Mouse (Mus musculus) thymus, adult 2 months (tissue): Measurements from ENCODE around the gene Calcrl. TPM values are rescaled to one million over a fixed set of nuclear protein-coding genes. Genes with fewer than 3 reads are reported as not detected.

ENCODE experiments used
- DNase-seq: peaks from one replicate; pipeline ENCODE4 v3.0.0; 2021
- H3K27ac ChIP-seq: fragments of 200-500 bp; 2 replicates; pipeline ENCODE4 v1.5.1; 2012; ENCODE audit warnings: low read length, control low read depth; ENCODE audit not compliant: control insufficient read depth, insufficient read depth
- H3K27me3 ChIP-seq: fragments of 200-500 bp; 2 replicates; pipeline ENCODE4 v1.6.1; 2012; ENCODE audit warnings: mild to moderate bottlenecking, low read length, moderate library complexity, mixed read lengths; ENCODE audit not compliant: control insufficient read depth, insufficient read depth
- H3K36me3 ChIP-seq: fragments of 200-500 bp; 2 replicates; pipeline ENCODE4 v1.6.1; 2012; ENCODE audit warnings: mild to moderate bottlenecking, low read length, moderate library complexity; ENCODE audit not compliant: control insufficient read depth, insufficient read depth
- H3K4me1 ChIP-seq: fragments of 200-500 bp; replicated peaks from 2 replicates; pipeline ENCODE4 v1.6.1; 2012; ENCODE audit warnings: low read length; ENCODE audit not compliant: control insufficient read depth, insufficient read depth
- H3K4me3 ChIP-seq: fragments of 200-500 bp; 2 replicates; pipeline ENCODE4 v1.5.1; 2012; ENCODE audit warnings: mild to moderate bottlenecking, low read length, control low read depth, moderate library complexity; ENCODE audit not compliant: control insufficient read depth, insufficient read depth
- CTCF ChIP-seq: fragments of 200-500 bp; IDR thresholded peaks from 2 replicates; pipeline ENCODE4 v1.5.1; 2012; ENCODE audit warnings: mild to moderate bottlenecking, control low read depth, low read length, moderate library complexity, borderline replicate concordance; ENCODE audit not compliant: control insufficient read depth, poor library complexity, insufficient read depth; ENCODE audit errors: extremely low read depth
- POLR2A ChIP-seq: fragments of 200-500 bp; IDR thresholded peaks from 2 replicates; pipeline ENCODE4 v1.6.1; 2012; ENCODE audit warnings: mild to moderate bottlenecking, low read length, control low read depth, moderate library complexity; ENCODE audit not compliant: control insufficient read depth, poor library complexity, insufficient read depth; ENCODE audit errors: extremely low read depth
- WGBS: fragments of 180-500 bp; shearing (Covaris S2); methylation state at CpG from one replicate; pipeline ENCODE4 v1.1.7; 2018; 5-methylcytosine and 5-hydroxymethylcytosine counted together
- polyA plus RNA-seq: library from polyadenylated mRNA; depleted of rRNA; stranded (reverse); fragments of >200 nt; gene quantifications from 2 replicates; pipeline ENCODE4 v1.2.3, GENCODE M21; 2012

Calcrl gene
- polyA plus RNA-seq, 1 experiment = 8.7 TPM

GRCm38 (mm10) chr2:84459651-84460177 is 34.5 kb upstream of the Calcrl start:
- WGBS = 24% methylated on average over 11 of the region's 11 CpGs
- Histone ChIP-seq H3K36me3 (no peaks in the 10 kb centered on the region), H3K4me1 (no peaks in the 10 kb centered on the region), H3K27ac (no peak overlapping the region), H3K4me3 (no peak overlapping the region), H3K27me3 (no peaks in the 10 kb centered on the region)
- no peak for DNase-seq
- TF ChIP-seq POLR2A = no peak
- TF ChIP-seq CTCF = no peak

GRCm38 (mm10) chr2:84457221-84457620 is 32.0 kb upstream of the Calcrl start:
- H3K36me3 ChIP-seq = no peaks in the 10 kb centered on the region
- H3K4me3 ChIP-seq = no peak overlapping the region
- TF ChIP-seq CTCF (no peak), POLR2A (no peak)
- H3K4me1 ChIP-seq = no peaks in the 10 kb centered on the region
- 95% methylated on average over 6 of the region's 6 CpGs for WGBS
- no peaks in the 10 kb centered on the region for H3K27me3 ChIP-seq
- no peak overlapping the region for H3K27ac ChIP-seq
- DNase-seq = no peak

DNA sequence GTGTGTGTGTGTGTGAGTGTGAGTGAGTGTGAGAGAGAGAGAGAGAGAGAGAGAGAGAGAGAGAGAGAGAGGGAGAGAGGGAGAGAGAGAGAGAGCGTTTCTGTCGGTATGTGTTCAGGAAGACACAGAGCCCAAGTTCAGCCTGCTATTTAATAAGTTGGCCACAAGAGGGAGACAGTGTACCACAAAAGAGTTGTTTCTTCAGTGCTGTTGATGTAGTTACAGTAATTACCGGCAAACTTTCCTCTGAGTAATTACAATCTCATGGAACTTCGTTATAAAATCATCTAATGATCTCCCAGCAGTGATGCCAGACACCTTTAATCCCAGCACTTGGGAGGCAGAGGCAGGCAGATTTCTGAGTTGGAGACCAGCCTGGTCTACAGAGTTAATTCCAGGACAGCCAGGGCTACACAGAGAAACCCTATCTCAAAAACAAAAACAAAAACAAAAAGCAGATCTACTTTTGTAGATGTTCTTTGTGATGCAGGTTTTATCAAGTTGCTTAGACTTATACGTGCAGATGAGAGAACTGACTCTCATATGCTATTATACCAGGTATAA is 30.1 kb upstream of the Calcrl start:
- Histone ChIP-seq H3K27me3 (no peaks in the 10 kb centered on the region), H3K4me1 (no peaks in the 10 kb centered on the region), H3K27ac (no peak overlapping the region), H3K4me3 (no peak overlapping the region), H3K36me3 (no peaks in the 10 kb centered on the region)
- DNase-seq = peak; percentile 54
- WGBS = 10% methylated on average over 5 of the region's 5 CpGs
- TF ChIP-seq CTCF (no peak), POLR2A (no peak)

GRCm38 (mm10) chr2:84454551-84455235 is 29.5 kb upstream of the Calcrl start:
- H3K36me3 ChIP-seq = no peaks in the 10 kb centered on the region
- no peak for TF ChIP-seq POLR2A
- no peak for TF ChIP-seq CTCF
- no peak for DNase-seq
- H3K27ac ChIP-seq = no peak overlapping the region
- no peaks in the 10 kb centered on the region for H3K27me3 ChIP-seq
- H3K4me1 ChIP-seq = no peaks in the 10 kb centered on the region
- WGBS = 76% methylated on average over 10 of the region's 10 CpGs
- no peak overlapping the region for H3K4me3 ChIP-seq

DNA sequence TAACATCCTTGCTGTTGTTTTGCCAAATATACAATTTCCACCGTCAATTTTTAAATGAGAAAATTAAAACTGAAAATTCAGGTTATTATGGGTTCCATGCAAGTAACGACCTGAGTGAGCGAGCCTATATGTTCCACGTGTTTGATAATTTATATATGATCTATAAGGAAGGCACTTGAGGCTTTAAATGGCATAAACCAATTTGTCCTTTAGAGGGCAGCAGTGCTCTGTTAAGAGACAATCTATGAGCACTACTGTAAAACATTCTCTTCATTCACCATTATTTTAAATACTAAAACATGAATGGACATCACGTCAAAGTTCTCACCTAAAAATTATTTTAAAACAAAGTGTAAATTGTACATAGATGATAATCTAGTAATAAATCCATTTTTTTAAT is 28.8 kb upstream of the Calcrl start:
- no peak overlapping the region for H3K4me3 ChIP-seq
- no peaks in the 10 kb centered on the region for H3K36me3 ChIP-seq
- 24% methylated on average over 5 of the region's 5 CpGs for WGBS
- no peaks in the 10 kb centered on the region for H3K27me3 ChIP-seq
- no peak for TF ChIP-seq POLR2A
- no peak for TF ChIP-seq CTCF
- no peaks in the 10 kb centered on the region for H3K4me1 ChIP-seq
- DNase-seq = peak; percentile 32
- no peak overlapping the region for H3K27ac ChIP-seq

DNA sequence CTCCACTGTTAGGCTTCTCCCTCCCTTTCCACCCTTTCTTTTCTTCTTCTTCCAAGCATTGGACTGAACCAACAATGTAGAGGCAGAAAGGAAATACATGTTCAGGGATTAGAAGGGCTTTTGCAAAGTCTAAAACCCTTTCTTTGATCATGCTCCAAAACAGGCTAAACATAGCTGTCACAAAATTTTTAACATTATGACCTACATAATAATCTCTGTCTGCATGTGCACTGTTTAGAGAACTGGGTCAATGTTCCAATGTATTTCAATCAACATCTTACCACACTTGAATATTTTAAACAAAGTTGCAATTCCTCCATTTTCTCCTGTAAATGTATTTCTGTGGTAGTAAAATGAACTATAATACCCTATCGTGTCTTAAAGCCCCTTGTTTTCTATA is 20.3 kb upstream of the Calcrl start:
- H3K27ac ChIP-seq = no peak overlapping the region
- TF ChIP-seq POLR2A (no peak), CTCF (no peak)
- DNase-seq = no peak
- no peaks in the 10 kb centered on the region for H3K36me3 ChIP-seq
- no peak overlapping the region for H3K4me3 ChIP-seq
- H3K4me1 ChIP-seq = no peaks in the 10 kb centered on the region
- WGBS = 98% methylated on average over 1 of the region's 1 CpGs
- H3K27me3 ChIP-seq = no peaks in the 10 kb centered on the region
